Mouse (Mus musculus) layer of hippocampus, postnatal 36 days (tissue): ENCODE measurements around the gene Crlf1. TPM values are rescaled to one million over a fixed set of nuclear protein-coding genes. Genes with fewer than 3 reads are reported as not detected.

Source experiments
- DNase-seq, 2 experiments: peaks; one replicate each; pipeline ENCODE4 v3.0.0; 2022
- total RNA-seq, 2 experiments: library from RNA; stranded (reverse); gene quantifications; 2 replicates each; pipeline ENCODE4 v1.2.3; 2021

Gene Crlf1
- total RNA-seq, 2 experiments from 2014 or later, result 42.9 to 45.2 TPM

DNA sequence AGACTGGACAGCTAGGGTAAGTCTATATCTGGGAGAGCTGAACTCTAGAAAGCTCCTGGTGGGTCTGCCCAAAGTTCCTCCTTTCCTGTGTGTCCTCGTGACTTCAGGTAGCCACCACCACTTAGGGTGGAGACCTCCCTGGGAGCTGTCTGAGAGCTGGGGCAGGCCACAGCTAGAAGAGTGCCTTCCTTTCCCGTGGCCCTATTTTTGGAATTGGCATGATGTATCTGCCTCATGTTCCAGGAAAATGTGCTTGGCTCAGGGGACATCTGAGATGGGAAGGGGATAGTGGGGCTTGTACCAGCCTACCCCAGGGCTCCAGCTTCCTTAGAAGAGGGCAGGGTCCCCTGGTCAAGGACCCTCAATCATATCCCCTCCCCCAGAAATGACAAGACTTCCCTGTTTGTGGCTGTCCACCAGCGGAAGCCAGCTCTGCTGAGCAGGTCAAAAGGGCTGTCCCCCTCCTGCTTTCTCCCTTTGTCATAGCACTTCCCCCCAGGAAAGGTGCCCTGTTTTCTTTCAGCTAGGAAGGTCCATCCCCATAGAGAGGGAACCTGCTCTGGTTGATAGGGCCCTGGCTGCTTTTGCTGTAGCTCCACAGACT, 58.7 kb downstream of the Crlf1 start:
- no peak for DNase-seq

DNA sequence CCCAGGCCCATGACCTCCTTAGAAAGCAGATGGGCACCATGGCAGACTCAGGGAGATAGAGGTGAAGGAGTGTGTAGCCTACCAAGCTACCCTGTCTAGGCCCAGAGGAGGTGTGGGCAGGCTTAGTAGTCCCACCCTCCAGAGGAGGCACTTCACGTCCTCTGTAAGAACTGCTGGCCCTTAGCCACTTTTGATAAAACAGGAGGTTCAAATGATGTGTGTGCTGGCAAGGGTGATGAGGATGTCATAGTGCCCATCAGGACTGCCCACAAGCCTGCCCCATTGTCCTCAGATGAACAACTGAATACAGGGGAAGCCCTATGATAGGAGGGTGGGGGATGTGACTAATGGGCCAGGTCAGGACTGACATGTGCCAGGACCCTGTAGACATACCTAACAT, 59.9 kb downstream of the Crlf1 start:
- DNase-seq, result no peak

Other genes starting within 250 kb of the Crlf1 start
- 10 to 100 TPM; 77.3 to 86.6 TPM for gene Homer3, start 210.3 kb upstream of the Crlf1 start, total RNA-seq
- gene Ddx49, start 190.7 kb upstream of the Crlf1 start, total RNA-seq, result 10 to 100 TPM; 39.7 to 40.2 TPM
- gene Cope, start 190.6 kb upstream of the Crlf1 start, total RNA-seq, result 100 to 1,000 TPM; 129 to 133 TPM
- gene Cers1, start 177.4 kb upstream of the Crlf1 start, total RNA-seq, result 100 to 1,000 TPM; 116 to 127 TPM
- gene Gdf1, start 163.3 kb upstream of the Crlf1 start, total RNA-seq, result 10 to 100 TPM; 11.2 to 18.7 TPM
- 10 to 100 TPM; 70.4 to 72.6 TPM for gene Upf1, start 139.9 kb upstream of the Crlf1 start, total RNA-seq
- under 1 TPM; 0.32 to 0.91 TPM for gene Comp, start 119.6 kb upstream of the Crlf1 start, total RNA-seq
- gene Crtc1, start 53.6 kb upstream of the Crlf1 start, total RNA-seq, result 100 to 1,000 TPM; 181 to 187 TPM
- gene Klhl26, start 16.2 kb upstream of the Crlf1 start, total RNA-seq, result 10 to 100 TPM; 57.4 to 59.0 TPM
- gene Tmem59l, start 5.8 kb upstream of the Crlf1 start, total RNA-seq, result 100 to 1,000 TPM; 312 to 335 TPM
- gene Rex1bd, start 13.6 kb downstream of the Crlf1 start, total RNA-seq, result 100 to 1,000 TPM in 1 of 2 experiments, 10 to 100 TPM in 1; 97.5 to 102 TPM
- gene Uba52, start 17.6 kb downstream of the Crlf1 start, total RNA-seq, result 100 to 1,000 TPM; 947 to 957 TPM
- gene Fkbp8, start 34.6 kb downstream of the Crlf1 start, total RNA-seq, result 100 to 1,000 TPM; 436 to 447 TPM
- 10 to 100 TPM; 38.2 to 38.3 TPM for gene Kxd1, start 34.8 kb downstream of the Crlf1 start, total RNA-seq
- 10 to 100 TPM; 18.6 to 23.4 TPM for gene Ell, start 46.3 kb downstream of the Crlf1 start, total RNA-seq
- gene Isyna1, start 101.2 kb downstream of the Crlf1 start, total RNA-seq, result 10 to 100 TPM; 42.9 to 54.3 TPM
- gene Ssbp4, start 115.7 kb downstream of the Crlf1 start, total RNA-seq, result 100 to 1,000 TPM; 276 to 279 TPM
- 1 to 10 TPM in 1 of 2 experiments, under 1 TPM in 1; 0.33 to 1.0 TPM for gene Lrrc25, start 123.0 kb downstream of the Crlf1 start, total RNA-seq
- not detected for gene Gdf15, start 139.3 kb downstream of the Crlf1 start, total RNA-seq
- gene Pgpep1, start 167.2 kb downstream of the Crlf1 start, total RNA-seq, result 10 to 100 TPM; 23.1 TPM
- gene Lsm4, start 180.1 kb downstream of the Crlf1 start, total RNA-seq, result 10 to 100 TPM; 60.3 to 68.5 TPM
- gene Jund, start 205.8 kb downstream of the Crlf1 start, total RNA-seq, result 100 to 1,000 TPM; 157 to 183 TPM
- gene Iqcn, start 210.3 kb downstream of the Crlf1 start, total RNA-seq, result under 1 TPM; 0.08 to 0.10 TPM
- not detected for gene Gm3336, start 225.4 kb downstream of the Crlf1 start, total RNA-seq
- 1 to 10 TPM; 1.5 to 2.4 TPM for gene Pde4c, start 230.6 kb downstream of the Crlf1 start, total RNA-seq